Mouse (Mus musculus) 416B (cell line): Measurements from ENCODE around the gene 1600014C23Rik.

Experiments used
- DNase-seq: peaks from one replicate; pipeline ENCODE4 v3.0.0; 2011; ENCODE audit warnings: low read depth

The 1600014C23Rik gene

DNA sequence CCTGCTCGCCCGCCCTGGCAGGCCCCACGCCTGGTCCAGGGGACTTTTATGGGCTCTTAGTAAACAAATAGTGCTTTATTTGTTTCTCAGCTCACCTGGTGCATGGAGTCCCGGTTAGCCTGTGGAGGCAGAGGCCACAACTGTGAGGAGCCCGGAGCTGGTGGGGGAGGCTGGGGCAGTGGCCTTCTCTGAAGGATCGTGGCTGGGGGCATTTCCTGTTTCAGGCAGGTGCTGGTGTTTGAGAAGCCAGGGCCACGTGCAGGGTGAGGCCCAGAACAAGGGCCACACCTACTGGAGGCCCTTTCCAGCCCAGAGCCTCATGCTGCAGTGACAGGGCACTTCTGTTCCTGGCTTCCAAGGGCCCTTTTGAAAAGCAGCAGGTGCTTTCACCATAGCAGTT lies 7.4 kb downstream of the 1600014C23Rik start:
- no peak for DNase-seq

- no peak for DNase-seq
Measured at GRCm38 (mm10) chr17:45724574-45724921, 9.1 kb downstream of the 1600014C23Rik start.

DNA sequence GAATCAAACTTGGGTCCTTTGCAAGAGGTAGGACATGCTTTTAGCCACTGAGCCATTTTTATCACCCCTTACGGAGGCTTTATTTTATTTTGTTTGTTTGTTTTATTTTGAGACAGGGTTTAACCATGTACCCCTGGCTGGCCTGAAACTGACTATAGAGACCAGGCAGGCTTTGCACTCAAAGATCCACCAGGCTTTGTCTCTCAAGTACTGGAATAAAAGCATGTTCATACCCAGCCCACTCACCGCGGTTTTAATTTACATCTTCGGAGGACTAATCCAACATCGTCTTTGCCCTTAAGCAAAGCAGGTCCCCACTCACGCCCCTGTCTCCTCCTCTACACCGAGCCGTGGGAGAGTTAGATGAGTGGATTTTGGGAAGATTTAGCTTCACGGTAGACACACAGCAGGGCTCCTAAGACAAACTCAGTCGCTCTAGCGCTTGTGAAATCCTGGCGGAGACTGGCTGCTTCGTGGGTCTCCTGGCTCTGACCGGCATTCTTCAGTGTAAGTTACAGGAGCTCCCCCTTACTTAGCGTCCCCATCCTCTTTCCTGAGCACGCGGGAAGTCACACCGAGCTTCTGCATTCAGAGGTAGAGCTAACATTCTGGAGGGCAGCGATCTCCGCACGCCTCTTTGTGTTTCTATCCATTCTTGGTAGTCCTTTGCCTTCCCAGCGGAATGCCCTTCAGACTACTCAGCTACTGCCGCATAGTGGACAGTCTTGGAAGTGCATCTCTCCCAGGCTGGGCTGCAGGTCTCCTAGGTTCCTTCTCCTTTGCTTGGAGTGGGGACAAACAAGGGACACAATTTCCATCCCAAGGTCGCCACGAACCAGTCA lies 9.7 kb downstream of the 1600014C23Rik start:
- DNase-seq = peak; percentile 67

GRCm38 (mm10) chr17:45718323-45718722 lies 15.3 kb downstream of the 1600014C23Rik start:
- peak; percentile 68 for DNase-seq

DNA sequence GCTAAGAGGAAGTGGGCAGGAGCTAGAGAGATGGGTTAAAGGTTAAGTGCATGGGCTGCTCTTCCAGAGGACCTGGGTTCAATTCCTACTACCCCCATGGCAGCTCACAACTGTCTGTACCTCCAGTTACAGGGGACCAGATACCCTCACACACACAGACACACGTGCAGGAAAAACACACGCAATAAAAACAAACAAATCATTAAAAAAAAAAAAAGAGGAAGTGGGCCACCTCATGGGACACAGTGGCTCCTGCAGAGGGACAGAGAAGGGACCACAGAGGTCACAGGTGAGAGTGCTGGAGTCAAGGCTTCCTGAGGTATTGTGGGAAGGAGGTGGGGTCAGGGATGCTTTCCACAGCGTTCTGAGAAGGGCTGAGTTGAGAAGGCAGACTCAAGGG lies 22.1 kb downstream of the 1600014C23Rik start:
- peak; percentile 47 for DNase-seq

GRCm38 (mm10) chr17:45710407-45710806 lies 23.2 kb downstream of the 1600014C23Rik start:
- peak; percentile 55 for DNase-seq

- no peak for DNase-seq
Measured at GRCm38 (mm10) chr17:45709829-45710228, 23.8 kb downstream of the 1600014C23Rik start.

DNA sequence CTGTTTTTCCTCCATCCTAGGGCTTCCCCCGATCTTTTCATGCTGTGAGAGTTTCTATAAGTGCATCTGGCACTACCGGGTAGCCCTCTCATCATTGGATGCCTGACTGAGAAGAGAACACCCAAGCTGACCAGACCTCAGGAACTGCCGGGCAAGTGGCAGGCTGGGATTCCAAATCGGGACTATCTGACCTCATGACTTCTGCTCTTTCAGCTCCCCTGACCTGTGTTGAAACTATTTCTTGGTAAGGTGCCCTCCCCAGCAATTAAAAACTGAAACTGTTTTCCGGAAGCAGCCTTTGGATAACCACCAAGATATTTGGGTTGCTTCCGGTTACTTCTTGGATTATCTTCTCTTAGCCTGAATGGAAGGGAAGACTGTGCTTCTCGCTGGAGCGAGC lies 25.5 kb downstream of the 1600014C23Rik start:
- no peak for DNase-seq

DNA sequence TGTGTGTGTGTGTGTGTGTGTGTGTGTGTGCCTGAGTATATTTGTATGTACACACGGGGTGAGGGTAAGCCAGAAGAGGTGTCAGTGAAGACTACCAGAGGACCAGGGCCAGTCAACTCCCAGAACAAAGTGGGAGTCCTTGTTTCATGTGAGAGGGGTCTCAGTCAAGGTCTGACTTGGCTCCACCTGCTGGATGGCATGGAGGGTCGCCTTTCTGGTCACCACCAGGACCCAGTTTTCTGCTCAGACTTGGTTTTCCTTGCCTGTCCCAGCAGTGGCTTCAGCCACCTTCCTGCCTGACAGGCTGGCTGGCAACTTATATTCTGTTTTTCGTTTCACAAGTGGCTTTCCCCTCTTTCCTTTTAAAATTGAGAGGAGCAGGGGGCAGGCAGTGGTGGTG lies 26.3 kb downstream of the 1600014C23Rik start:
- no peak for DNase-seq

GRCm38 (mm10) chr17:45706796-45707195 lies 26.8 kb downstream of the 1600014C23Rik start:
- DNase-seq = peak; percentile 58

GRCm38 (mm10) chr17:45703187-45703586 lies 30.5 kb downstream of the 1600014C23Rik start:
- DNase-seq = peak; percentile 92

DNA sequence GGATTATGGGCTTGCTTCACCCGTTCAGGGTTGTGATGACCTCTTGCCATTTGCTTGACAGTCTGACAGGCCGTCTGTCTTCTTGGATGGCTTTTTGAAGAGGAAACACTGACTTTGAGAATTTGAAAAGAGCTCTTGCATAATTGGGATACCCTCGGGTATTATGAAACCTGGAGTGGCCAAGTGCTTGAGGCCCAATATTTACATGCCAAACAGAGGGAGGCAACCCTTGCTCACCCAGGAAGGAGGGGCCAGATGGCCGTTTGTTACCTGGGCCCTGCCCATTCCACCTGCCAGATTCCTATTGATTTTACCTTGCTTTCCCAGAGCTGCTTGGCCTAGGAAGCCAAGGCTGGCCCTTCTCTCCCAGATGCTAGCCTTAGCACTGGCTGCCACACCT lies 31.4 kb downstream of the 1600014C23Rik start:
- peak; percentile 42 for DNase-seq

DNA sequence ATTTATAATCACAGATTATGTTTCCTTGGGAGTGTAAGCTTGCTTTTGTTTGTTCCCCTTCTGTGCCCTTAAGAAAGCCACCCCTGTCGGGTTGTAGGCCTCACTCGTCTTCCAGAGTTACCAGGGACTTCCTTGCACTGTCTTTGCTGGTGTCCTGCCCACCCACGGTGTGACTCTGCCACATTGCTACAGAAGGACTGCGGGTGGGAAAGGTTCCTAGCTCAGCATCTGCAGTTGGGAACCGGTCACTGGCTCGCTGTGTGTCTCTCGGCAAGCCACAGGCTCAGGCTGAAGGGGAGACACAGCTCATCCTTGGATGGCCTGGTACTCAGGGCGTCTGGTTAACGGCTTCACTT lies 32.4 kb downstream of the 1600014C23Rik start:
- no peak for DNase-seq

DNA sequence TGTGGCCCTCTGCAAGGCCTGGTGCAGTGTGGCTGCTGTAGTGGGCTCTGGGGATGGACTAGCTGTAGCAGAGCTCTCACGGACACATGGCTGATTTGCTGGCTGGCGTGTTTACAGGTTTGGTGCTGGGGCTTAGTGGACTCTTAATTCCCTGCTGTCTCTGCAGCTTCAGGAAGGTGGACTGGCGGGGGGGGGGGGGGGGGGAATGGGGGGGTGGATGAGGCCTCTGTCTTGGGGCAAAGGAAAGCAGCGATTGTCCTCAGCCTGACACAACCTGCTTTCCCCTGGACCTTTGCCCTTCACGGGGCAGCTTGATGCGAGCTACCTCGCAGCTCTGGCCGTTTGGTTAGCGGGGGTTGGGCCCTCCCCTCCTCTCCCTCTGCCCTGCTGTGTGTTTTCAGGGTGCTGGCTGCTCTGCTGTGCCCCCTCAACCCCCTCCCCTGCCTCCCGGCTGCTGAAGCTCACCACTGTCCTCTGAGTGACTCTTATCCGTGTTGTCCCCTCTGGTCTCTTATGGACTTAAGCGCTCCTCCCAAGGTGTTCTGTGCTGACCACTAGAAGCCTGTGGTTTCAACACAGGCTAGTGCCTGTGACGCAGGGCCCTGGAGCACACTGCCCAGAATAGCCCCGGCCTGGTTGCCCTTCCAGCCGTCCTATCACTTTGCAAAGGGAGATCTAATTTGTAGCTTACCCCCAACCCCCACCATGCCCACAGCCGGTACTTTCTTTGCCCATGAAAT lies 33.0 kb downstream of the 1600014C23Rik start:
- no peak for DNase-seq

GRCm38 (mm10) chr17:45699039-45699740 lies 34.5 kb downstream of the 1600014C23Rik start:
- DNase-seq = no peak

DNA sequence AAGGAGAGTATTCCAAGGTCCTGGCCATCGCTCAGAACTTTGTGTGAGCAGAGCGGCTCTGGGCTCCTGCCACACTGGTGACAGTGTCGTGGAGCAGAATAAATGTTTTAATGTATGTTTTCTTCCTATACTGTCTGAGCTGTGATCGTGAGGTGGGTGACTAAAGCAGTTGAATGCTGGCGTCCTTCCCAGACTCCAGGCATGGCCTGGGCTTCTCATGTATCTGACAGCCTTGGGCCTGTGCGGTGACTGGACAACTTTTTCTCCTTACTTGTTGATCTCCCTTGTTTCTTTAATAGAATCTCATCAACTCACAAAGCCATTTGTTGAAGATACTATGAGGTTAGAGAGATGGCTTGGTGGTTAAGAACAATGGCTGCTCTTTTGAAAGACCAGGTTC lies 35.3 kb downstream of the 1600014C23Rik start:
- DNase-seq = no peak

- DNase-seq = no peak
Measured at GRCm38 (mm10) chr17:45696981-45697380, 36.7 kb downstream of the 1600014C23Rik start.

DNA sequence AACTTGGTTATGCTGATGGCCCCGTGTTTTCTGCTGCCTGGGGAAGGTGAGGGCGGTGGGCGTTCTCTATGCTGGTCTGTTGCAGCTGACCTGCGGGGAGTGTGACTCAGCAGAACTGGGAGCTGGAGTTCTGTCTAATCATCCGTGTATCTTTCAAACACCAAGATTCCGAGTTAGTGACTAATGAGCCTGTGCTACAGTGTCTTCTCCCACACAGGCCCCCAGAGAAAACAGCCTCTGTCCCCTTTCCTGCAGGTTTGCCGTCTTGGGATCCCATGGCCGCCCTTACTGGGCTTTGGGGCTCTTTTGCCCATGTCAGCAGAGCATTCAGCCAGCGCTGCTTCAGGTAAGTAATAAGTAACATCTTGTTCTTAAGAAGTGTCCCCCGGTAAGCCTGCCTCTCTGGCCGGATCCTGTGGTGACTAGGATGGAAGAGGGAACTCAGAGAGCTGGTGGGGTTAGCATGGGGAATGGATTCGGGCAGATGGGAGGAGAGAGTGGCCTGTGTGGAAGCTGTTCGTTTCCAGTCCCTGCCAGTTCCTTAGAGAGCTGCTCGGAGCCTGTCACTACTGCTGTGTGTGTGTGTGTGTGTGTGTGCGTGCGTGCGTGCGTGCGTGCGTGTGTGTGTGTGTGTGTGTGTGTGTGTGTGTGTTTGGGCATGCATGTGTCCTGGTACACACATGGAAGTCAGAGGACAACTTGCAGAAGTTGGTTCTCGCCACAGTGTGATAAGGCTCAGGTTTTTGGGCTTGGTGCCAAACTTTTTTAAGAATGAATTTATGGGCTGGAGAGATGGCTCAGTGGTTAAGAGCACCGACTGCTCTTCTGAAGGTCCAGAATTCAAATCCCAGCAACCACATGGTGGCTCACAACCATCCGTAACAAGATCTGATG lies 38.2 kb downstream of the 1600014C23Rik start:
- peak; percentile 86 for DNase-seq

DNA sequence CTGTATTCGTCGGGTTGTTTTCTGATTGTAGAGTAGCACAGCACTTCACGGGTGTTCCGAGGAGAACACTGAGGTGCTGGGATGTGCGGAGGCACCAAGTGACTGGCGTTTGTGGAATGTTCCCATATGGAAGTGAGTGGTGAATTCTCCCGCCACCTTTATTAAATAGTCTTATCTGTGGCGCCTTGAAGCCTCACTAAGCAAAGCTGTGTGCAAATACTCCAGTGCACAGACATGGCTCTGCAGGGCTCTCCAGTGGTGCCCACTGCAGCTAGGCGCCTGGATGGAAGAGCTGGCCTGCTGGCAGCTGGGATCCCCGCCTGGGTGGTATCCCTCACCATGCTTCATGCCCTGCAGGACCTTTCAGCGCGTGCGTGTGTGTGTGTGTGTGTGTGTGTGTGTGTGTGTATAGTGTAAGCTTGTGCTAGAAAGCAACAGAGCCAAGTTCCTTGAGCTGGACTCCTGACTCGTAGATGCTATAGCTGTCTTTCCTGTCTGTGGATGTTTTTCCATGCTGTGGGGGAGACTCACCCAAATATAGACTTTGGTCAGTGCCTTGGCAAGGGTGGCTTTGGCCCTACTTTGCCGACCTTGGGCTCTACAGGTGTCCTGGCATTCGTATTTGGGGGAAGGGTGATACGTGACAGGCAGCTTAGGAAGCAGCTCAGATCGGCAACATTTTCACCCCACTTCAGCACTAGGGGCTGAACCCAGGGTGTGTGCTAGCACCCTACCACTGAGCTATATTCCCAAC lies 39.7 kb downstream of the 1600014C23Rik start:
- no peak for DNase-seq

- no peak for DNase-seq
Measured at GRCm38 (mm10) chr17:45692159-45692558, 41.5 kb downstream of the 1600014C23Rik start.

DNA sequence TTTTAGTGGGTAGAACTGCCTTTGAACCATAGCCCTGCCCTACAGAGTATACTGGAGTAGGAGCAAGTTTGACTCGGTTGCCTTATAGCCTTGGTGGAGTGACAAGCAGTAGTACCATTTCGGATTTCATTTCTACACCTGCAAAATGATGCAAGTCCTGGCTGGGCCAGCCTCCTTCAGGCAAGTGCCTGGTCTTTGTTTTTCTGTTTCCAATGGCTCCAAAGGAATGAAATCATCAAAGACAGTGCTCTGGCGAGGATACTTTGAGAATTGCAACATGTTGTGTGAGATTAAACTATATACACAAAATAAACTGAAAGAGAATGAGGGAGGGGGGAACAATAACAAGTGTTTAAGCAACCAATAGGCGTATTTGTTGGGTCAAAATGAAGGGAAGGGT lies 43.6 kb downstream of the 1600014C23Rik start:
- DNase-seq = no peak
